Mouse (Mus musculus) liver, embryonic 16.5 days (tissue): ENCODE results near the gene Timmdc1. TPM values are rescaled to one million over a fixed set of nuclear protein-coding genes. Genes with fewer than 3 reads are reported as not detected.

Experiments
- ATAC-seq: fragments of 200-750 bp; cut with Nextera tagmentation; 2 replicates; pipeline ENCODE4 v1.8.0; 2017; ENCODE audit warnings: low read depth, mild to moderate bottlenecking, moderate number of reproducible peaks, moderate library complexity
- H3K27ac ChIP-seq: fragments of 300-500 bp; sonication (generic); 2 replicates; pipeline ENCODE4 v1.5.1; 2014; ENCODE audit warnings: mild to moderate bottlenecking, low read length
- H3K27me3 ChIP-seq: fragments of 300-500 bp; sonication (generic); 2 replicates; pipeline ENCODE4 v1.6.1; 2014; ENCODE audit warnings: low read depth, low read length, mixed read lengths; ENCODE audit not compliant: control insufficient read depth, insufficient read depth
- H3K36me3 ChIP-seq: fragments of 300-500 bp; sonication (generic); 2 replicates; pipeline ENCODE4 v1.6.1; 2014; ENCODE audit warnings: mild to moderate bottlenecking; ENCODE audit not compliant: control insufficient read depth, insufficient read depth
- H3K4me1 ChIP-seq: fragments of 300-500 bp; sonication (generic); 2 replicates; pipeline ENCODE4 v1.6.1; 2014; ENCODE audit warnings: low read depth, low read length, mixed read lengths; ENCODE audit not compliant: control insufficient read depth
- H3K4me2 ChIP-seq: fragments of 300-500 bp; sonication (generic); 2 replicates; pipeline ENCODE4 v1.6.1; 2014; ENCODE audit warnings: low read depth, low read length, mixed read lengths
- H3K4me3 ChIP-seq: fragments of 300-500 bp; sonication (generic); 2 replicates; pipeline ENCODE4 v1.5.1; 2014; ENCODE audit warnings: low read depth, mild to moderate bottlenecking, low read length
- H3K9ac ChIP-seq: fragments of 300-500 bp; sonication (generic); 2 replicates; pipeline ENCODE4 v1.6.1; 2014; ENCODE audit warnings: low read depth, low read length
- H3K9me3 ChIP-seq: fragments of 300-500 bp; sonication (generic); replicated peaks from 2 replicates; pipeline ENCODE4 v1.6.1; 2016; ENCODE audit warnings: low read length; ENCODE audit not compliant: control insufficient read depth
- WGBS: fragments of 180-500 bp; shearing (Covaris S2); extraction: QIAGEN DNeasy Blood & Tissue Kit; methylation state at CpG from one replicate; pipeline ENCODE4 v1.1.7; 2014; ENCODE audit not compliant: insufficient replicate concordance; 5-methylcytosine and 5-hydroxymethylcytosine counted together
- polyA plus RNA-seq: library from polyadenylated mRNA; unstranded; fragments of >200 nt; fragmentation: Nextera tagmentation; extraction: Ambion mirVana; gene quantifications from 2 replicates; pipeline ENCODE4 v1.2.1, GENCODE M21; 2015

Timmdc1 gene
- polyA plus RNA-seq, 1 experiment from 2014 or later, result 10.6 TPM

GRCm38 (mm10) chr16:38452442-38453202 lies 69.8 kb downstream of the Timmdc1 start, which contains the start of gene Adprh:
Adprh (minus strand) TSS chr16:38452703.
- under 1% methylated on average over 61 of the region's 61 CpGs for WGBS

DNA sequence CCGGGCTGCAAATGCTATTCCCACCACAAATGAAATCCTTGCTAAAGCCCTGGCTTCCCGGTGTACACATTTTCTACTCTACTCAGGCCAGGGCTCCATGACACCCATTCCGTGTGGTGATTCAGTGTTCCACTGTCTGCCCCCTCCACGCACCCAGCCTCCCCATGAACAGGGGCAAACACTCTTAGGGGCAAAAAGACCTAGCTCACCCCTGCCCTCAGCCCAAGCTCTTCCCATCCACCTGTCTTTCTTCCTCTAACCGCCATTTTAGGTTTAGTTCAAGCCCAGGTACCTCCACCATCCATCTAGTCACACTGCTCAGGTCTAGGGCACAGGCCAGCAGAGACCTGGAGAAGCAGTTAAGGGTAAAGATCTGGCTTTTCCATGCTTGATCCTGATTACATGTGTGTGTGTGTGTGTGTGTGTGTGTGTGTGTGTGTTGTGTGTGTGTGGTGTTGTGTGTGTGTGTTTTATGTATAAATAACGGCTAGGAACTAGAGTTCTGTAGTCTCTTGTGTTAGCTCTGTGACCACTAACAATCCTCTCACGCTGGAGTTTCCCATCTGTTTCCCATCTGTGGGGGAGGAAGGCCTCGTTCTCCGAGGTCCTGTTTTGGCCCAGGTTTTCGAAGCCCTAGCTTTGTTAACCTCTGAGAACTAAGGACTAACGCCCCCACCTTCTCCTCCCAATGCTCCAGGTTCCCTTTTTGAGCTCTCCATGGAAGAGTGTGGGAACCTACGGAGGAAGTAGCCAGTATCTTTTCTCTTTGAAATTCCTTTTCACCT lies 70.8 kb downstream of the Timmdc1 start:
- Histone ChIP-seq H3K27ac (peak overlapping the region; percentile 87), H3K9ac (peak overlapping the region; percentile 93), H3K4me1 (peaks cover 18% of the 10 kb centered on the region), H3K36me3 (peaks cover 8% of the 10 kb centered on the region), H3K27me3 (no peaks in the 10 kb centered on the region), H3K4me2 (peak overlapping the region; percentile 85), H3K9me3 (no peaks in the 10 kb centered on the region), H3K4me3 (peak overlapping the region; percentile 82)
- WGBS, result 44% methylated on average over 12 of the region's 12 CpGs
- ATAC-seq, result no peak

More at GRCm38 (mm10) chr16:38452442-38453202, 69.8 kb downstream of the Timmdc1 start, which contains the start of gene Adprh:
- peak; percentile 93 for ATAC-seq
- Histone ChIP-seq H3K4me2 (peak within 1 kb of the TSS; percentile 85), H3K27ac (peak within 1 kb of the TSS; percentile 87), H3K4me1 (peaks cover 18% of the 10 kb centered on the region), H3K36me3 (no peaks in the 10 kb centered on the region), H3K4me3 (peak within 1 kb of the TSS; percentile 82), H3K9ac (peak within 1 kb of the TSS; percentile 93), H3K9me3 (no peaks in the 10 kb centered on the region), H3K27me3 (no peaks in the 10 kb centered on the region)

- Histone ChIP-seq H3K9ac (no peak overlapping the region), H3K27me3 (no peaks in the 10 kb centered on the region), H3K36me3 (peaks cover 12% of the 10 kb centered on the region), H3K4me2 (no peak overlapping the region), H3K4me1 (peaks cover 18% of the 10 kb centered on the region), H3K27ac (peak overlapping the region; percentile 23), H3K9me3 (no peaks in the 10 kb centered on the region), H3K4me3 (no peak overlapping the region)
- no peak for ATAC-seq
- 70% methylated on average over 7 of the region's 7 CpGs for WGBS
Measured at GRCm38 (mm10) chr16:38450707-38451106, 71.8 kb downstream of the Timmdc1 start.

- peaks cover 14% of the 10 kb centered on the region for H3K4me1 ChIP-seq
- H3K9me3 ChIP-seq, result no peaks in the 10 kb centered on the region
- H3K27me3 ChIP-seq, result no peaks in the 10 kb centered on the region
- 85% methylated on average over 12 of the region's 12 CpGs for WGBS
- peaks cover 23% of the 10 kb centered on the region for H3K36me3 ChIP-seq
- no peak overlapping the region for H3K4me2 ChIP-seq
- no peak overlapping the region for H3K9ac ChIP-seq
- H3K27ac ChIP-seq, result no peak overlapping the region
- no peak for ATAC-seq
- no peak overlapping the region for H3K4me3 ChIP-seq
Measured at GRCm38 (mm10) chr16:38448458-38448857, 74.0 kb downstream of the Timmdc1 start.

Other genes with a start within 250 kb of the Timmdc1 start
- gene Nr1i2, start 227.8 kb downstream of the Timmdc1 start, polyA plus RNA-seq, result 6.9 TPM in 2 replicates
- gene Maats1, start 180.5 kb downstream of the Timmdc1 start, polyA plus RNA-seq, result 0.06 TPM in 1 of 2 replicates, not detected in the other
- gene Cox17, start 175.7 kb downstream of the Timmdc1 start, polyA plus RNA-seq, result 209 and 258 TPM in 2 replicates
- gene Gm21987, start 175.6 kb downstream of the Timmdc1 start, polyA plus RNA-seq, result not detected in 2 replicates
- gene Popdc2, start 160.5 kb downstream of the Timmdc1 start, polyA plus RNA-seq, result 21.8 and 26.4 TPM in 2 replicates
- 34.8 and 40.4 TPM in 2 replicates for gene Pla1a, start 89.5 kb downstream of the Timmdc1 start, polyA plus RNA-seq
- gene Adprh, start 70.0 kb downstream of the Timmdc1 start, polyA plus RNA-seq, result 28.8 and 31.0 TPM in 2 replicates
- gene Cd80, start 67.1 kb downstream of the Timmdc1 start, polyA plus RNA-seq, result 0.21 and 0.27 TPM in 2 replicates
- 6.5 and 7.2 TPM in 2 replicates for gene Poglut1, start 27.6 kb upstream of the Timmdc1 start, polyA plus RNA-seq
- 31.0 and 34.5 TPM in 2 replicates for gene Tmem39a, start 36.0 kb upstream of the Timmdc1 start, polyA plus RNA-seq
- gene Arhgap31, start 190.6 kb upstream of the Timmdc1 start, polyA plus RNA-seq, result 1.6 and 1.7 TPM in 2 replicates
- 2.6 and 2.9 TPM in 2 replicates for gene B4galt4, start 219.6 kb upstream of the Timmdc1 start, polyA plus RNA-seq